In genomic region chr3:142474349-142474983, GRCm38 (mm10) we compare ENCODE assay signal across 9 mouse cellular contexts. TPM values are rescaled to one million over a fixed set of nuclear protein-coding genes. Genes with fewer than 3 reads are reported as not detected.
DNase-seq lines count a peak whose midpoint lies in the region; ATAC-seq and TF ChIP-seq lines count a peak whose summit lies in the region.
"Had no signal": no experiment of that assay in that cellular context is flagged by ENCODE, and none has a peak within 500 bp of the region (broad histone marks: within the 10 kb centered on the region; RNA-seq: fewer than 3 reads in every experiment).

No protein-coding gene starts in this region.

- WGBS in heart, adult 2 months: 13% methylated on average over 11 of the region's 11 CpGs
- WGBS in embryonic facial prominence, embryonic 12.5 days: 21% methylated on average over 11 of the region's 11 CpGs
- WGBS in intestine, embryonic 15.5 days: 17% methylated on average over 10 of the region's 11 CpGs

- no peak overlapping the region for H3K9ac ChIP-seq in heart, adult 2 months (ENCODE audit: low read depth, low read length)
- no peak overlapping the region for H3K9ac ChIP-seq in embryonic facial prominence, embryonic 12.5 days
- no peak overlapping the region for H3K9ac ChIP-seq in intestine, embryonic 15.5 days
- H3K9ac ChIP-seq: liver, embryonic 13.5 days had no signal

- intact Hi-C loops in heart, adult 2 months (cut with DNase I): loop anchor here (10.0 kb wide), 1 partner anchor 430 kb away; no protein-coding TSS in a partner anchor

- no peaks in the 10 kb centered on the region for H3K79me2 ChIP-seq in heart, adult 2 months (replicated peaks; ENCODE audit: control insufficient read depth, insufficient read depth, low read length)

- DNase-seq in heart, adult 2 months: no peak
- DNase-seq in heart, postnatal 4 days: no peak
- no peak for DNase-seq in urinary bladder, adult 2 months (ENCODE audit: low spot score)
- no peak for DNase-seq in urinary bladder, postnatal 14 days (ENCODE audit: low spot score)
- DNase-seq: liver, embryonic 13.5 days had no signal

- H3K4me1 ChIP-seq in heart, adult 2 months (ENCODE audit: control insufficient read depth, insufficient read depth, low read length): peaks cover 1% of the 10 kb centered on the region; the same call in 1 of the 2 replicates
- no peaks in the 10 kb centered on the region for H3K4me1 ChIP-seq in E14TG2a.4 (replicated peaks; ENCODE audit: low read depth, low read length)
- no peaks in the 10 kb centered on the region for H3K4me1 ChIP-seq in embryonic facial prominence, embryonic 12.5 days
- H3K4me1 ChIP-seq in intestine, embryonic 15.5 days (replicated peaks): no peaks in the 10 kb centered on the region
- H3K4me1 ChIP-seq: liver, embryonic 13.5 days had no signal

- H3K9me3 ChIP-seq in E14TG2a.4 (ENCODE audit: low read length): no peaks in the 10 kb centered on the region
- no peaks in the 10 kb centered on the region for H3K9me3 ChIP-seq in embryonic facial prominence, embryonic 12.5 days
- no peaks in the 10 kb centered on the region for H3K9me3 ChIP-seq in intestine, embryonic 15.5 days
- H3K9me3 ChIP-seq: liver, embryonic 13.5 days had no signal

- peak overlapping the region; percentile 31; the same call in 1 of the 2 replicates for H3K4me3 ChIP-seq in heart, adult 2 months
- no peak overlapping the region for H3K4me3 ChIP-seq in E14TG2a.4 (replicated peaks; ENCODE audit: low read length)
- H3K4me3 ChIP-seq in embryonic facial prominence, embryonic 12.5 days: no peak overlapping the region
- no peak overlapping the region for H3K4me3 ChIP-seq in intestine, embryonic 15.5 days (replicated peaks)
- H3K4me3 ChIP-seq: liver, embryonic 13.5 days had no signal

- H3K4me2 ChIP-seq in embryonic facial prominence, embryonic 12.5 days (replicated peaks): peak overlapping the region; percentile 28; the same call in 1 of the 2 replicates
- peak overlapping the region; percentile 43; the same call in 1 of the 2 replicates for H3K4me2 ChIP-seq in intestine, embryonic 15.5 days (replicated peaks)
- H3K4me2 ChIP-seq: liver, embryonic 13.5 days had no signal

- no peaks in the 10 kb centered on the region for H3K36me3 ChIP-seq in heart, adult 2 months (ENCODE audit: control insufficient read depth, insufficient read depth, low read length)
- H3K36me3 ChIP-seq in E14TG2a.4 (ENCODE audit: insufficient read depth, low read length): no peaks in the 10 kb centered on the region
- H3K36me3 ChIP-seq in embryonic facial prominence, embryonic 12.5 days: no peaks in the 10 kb centered on the region
- H3K36me3 ChIP-seq in intestine, embryonic 15.5 days: no peaks in the 10 kb centered on the region
- H3K36me3 ChIP-seq: liver, embryonic 13.5 days had no signal

- no peak for TF ChIP-seq POLR2A in heart, adult 2 months (IDR thresholded peaks at IDR 0.05; ENCODE audit: insufficient read depth, low read depth, low read length)

- TF ChIP-seq CTCF in heart, adult 2 months (IDR thresholded peaks at IDR 0.05): peak; percentile 94
- TF ChIP-seq CTCF in E14TG2a.4 (conservative IDR thresholded peaks at IDR 0.05; ENCODE audit: low read length): peak; percentile 94

- TF ChIP-seq EP300 in heart, adult 2 months (IDR thresholded peaks at IDR 0.05; ENCODE audit: insufficient read depth, low read depth, low read length): no peak

- no peak overlapping the region for H3K27ac ChIP-seq in heart, adult 2 months
- no peak overlapping the region for H3K27ac ChIP-seq in embryonic facial prominence, embryonic 12.5 days
- no peak overlapping the region for H3K27ac ChIP-seq in intestine, embryonic 15.5 days
- H3K27ac ChIP-seq: liver, embryonic 13.5 days had no signal

- H3K27me3 ChIP-seq in heart, adult 2 months (ENCODE audit: control insufficient read depth, insufficient read depth, low read length): no peaks in the 10 kb centered on the region
- H3K27me3 ChIP-seq in E14TG2a.4 (ENCODE audit: insufficient read depth, low read length): 0 out of 2 replicates have a peak, but pooled peaks cover 4% of the 10 kb centered on the region
- no peaks in the 10 kb centered on the region for H3K27me3 ChIP-seq in embryonic facial prominence, embryonic 12.5 days
- H3K27me3 ChIP-seq in intestine, embryonic 15.5 days (replicated peaks): no peaks in the 10 kb centered on the region
- H3K27me3 ChIP-seq: liver, embryonic 13.5 days had no signal

- no peak for ATAC-seq in embryonic facial prominence, embryonic 12.5 days (ENCODE audit: insufficient number of reproducible peaks, insufficient read depth, low FRiP score, low TSS enrichment)
- ATAC-seq in intestine, embryonic 15.5 days: peak; percentile 69
- ATAC-seq in megakaryocyte-erythroid progenitor cell, adult 5-6 weeks (replicated peaks; ENCODE audit: low FRiP score, low TSS enrichment, poor library complexity, severe bottlenecking): peak; percentile 79

RNA-seq across cellular contexts. Expression of gene Gbp5, which starts 19.3 kb away (rescaled TPM):
- total RNA-seq in heart, adult 2 months (2021): 10 to 100 TPM in 1 of 2 experiments, 1 to 10 TPM in 1; 6.0 to 10.9 TPM
- 2.1 and 4.3 TPM in 2 replicates for polyA plus RNA-seq in heart, adult 2 months (2012; rRNA removed)
- total RNA-seq in heart, postnatal 4 days (2021): 1 to 10 TPM; 2.5 to 3.2 TPM
- 0.08 and 0.11 TPM in 2 replicates for polyA plus RNA-seq in embryonic facial prominence, embryonic 12.5 days (2016; fragmentation: Nextera tagmentation; extraction: Ambion mirVana)
- polyA plus RNA-seq in intestine, embryonic 15.5 days (2015; fragmentation: Nextera tagmentation; extraction: Ambion mirVana): 0.14 and 0.34 TPM in 2 replicates
- total RNA-seq in megakaryocyte-erythroid progenitor cell, adult 5-6 weeks (2014; fragmentation: Nextera tagmentation): 5.1 TPM in 1 of 2 replicates, not detected in the other
- 1.4 and 3.3 TPM in 2 replicates for total RNA-seq in megakaryocyte-erythroid progenitor cell, adult 5-6 weeks (2017)
- polyA plus RNA-seq in urinary bladder, adult 2 months (2012; rRNA removed): 18.0 and 31.9 TPM in 2 replicates

RNA-seq across cellular contexts. Expression of gene Gbp7, which starts 55.7 kb away (rescaled TPM):
- 10 to 100 TPM in 1 of 2 experiments, 1 to 10 TPM in 1; 8.3 to 13.9 TPM for total RNA-seq in heart, adult 2 months (2021)
- 2.8 and 4.5 TPM in 2 replicates for polyA plus RNA-seq in heart, adult 2 months (2012; rRNA removed)
- 1 to 10 TPM; 5.3 to 5.6 TPM for total RNA-seq in heart, postnatal 4 days (2021)
- 1.1 and 2.2 TPM in 2 replicates for polyA plus RNA-seq in embryonic facial prominence, embryonic 12.5 days (2016; fragmentation: Nextera tagmentation; extraction: Ambion mirVana)
- 6.6 and 7.2 TPM in 2 replicates for polyA plus RNA-seq in intestine, embryonic 15.5 days (2015; fragmentation: Nextera tagmentation; extraction: Ambion mirVana)
- 16.7 and 20.7 TPM in 2 replicates for total RNA-seq in megakaryocyte-erythroid progenitor cell, adult 5-6 weeks (2014; fragmentation: Nextera tagmentation)
- total RNA-seq in megakaryocyte-erythroid progenitor cell, adult 5-6 weeks (2017): 30.8 and 39.6 TPM in 2 replicates
- polyA plus RNA-seq in urinary bladder, adult 2 months (2012; rRNA removed): 8.4 and 19.1 TPM in 2 replicates
